Mouse (Mus musculus) CH12.LX (cell line): ENCODE data around the gene Ctnna3. TPM values are rescaled to one million over a fixed set of nuclear protein-coding genes. Genes with fewer than 3 reads are reported as not detected.

Experiments used
- DNase-seq: peaks from one replicate; pipeline ENCODE4 v3.0.0-alpha.2; 2013; ENCODE audit errors: extremely low read depth
- H3K27ac ChIP-seq: 2 replicates; pipeline ENCODE4 v1.5.1; 2012; ENCODE audit warnings: low read depth, mild to moderate bottlenecking, control low read depth, moderate library complexity; ENCODE audit not compliant: insufficient read depth
- H3K27me3 ChIP-seq: replicated peaks from 2 replicates; pipeline ENCODE3; 2012; ENCODE audit warnings: inconsistent platforms
- H3K36me3 ChIP-seq, 2 experiments: replicated peaks in 1 of 2; 2 replicates each; pipeline versions ENCODE3 to v1.6.1; 2012; ENCODE audit warnings: inconsistent platforms in 1 of 2, low read length in 1 of 2, mild to moderate bottlenecking in 1 of 2, mixed read lengths in 1 of 2, moderate library complexity in 1 of 2; ENCODE audit not compliant: control insufficient read depth in 1 of 2, insufficient read depth in 1 of 2
- H3K4me1 ChIP-seq, 2 experiments: 2 replicates each; pipeline ENCODE4 v1.6.1; 2012; ENCODE audit warnings: inconsistent platforms in 1 of 2, moderate library complexity in 1 of 2; ENCODE audit not compliant: insufficient read depth in 2 of 2, control insufficient read depth in 1 of 2
- H3K4me2 ChIP-seq: 2 replicates; pipeline ENCODE4 v1.6.1; 2012; ENCODE audit warnings: low read depth, mild to moderate bottlenecking, control low read depth; ENCODE audit not compliant: poor library complexity, insufficient read depth, severe bottlenecking
- H3K4me3 ChIP-seq, 3 experiments: fragments of 150-350 bp in 1 of 3; sonication (generic) in 1 of 3; replicated peaks in 1 of 3; 2 replicates each; pipeline versions ENCODE3 to v1.5.1; 2011 to 2012; ENCODE audit warnings: low read depth in 2 of 3, low read length in 2 of 3, mild to moderate bottlenecking in 2 of 3, moderate library complexity in 2 of 3, control low read depth in 1 of 3, improper control_type of control experiment in 1 of 3, inconsistent platforms in 1 of 3, mixed read lengths in 1 of 3; ENCODE audit not compliant: poor library complexity in 1 of 3
- H3K79me2 ChIP-seq: replicated peaks from 2 replicates; pipeline ENCODE4 v1.6.1; 2012; ENCODE audit warnings: mild to moderate bottlenecking, moderate library complexity; ENCODE audit not compliant: control insufficient read depth, poor library complexity, insufficient read depth, severe bottlenecking; ENCODE audit errors: extremely low read depth
- H3K9ac ChIP-seq: 2 replicates; pipeline ENCODE4 v1.6.1; 2012; ENCODE audit warnings: low read depth, mild to moderate bottlenecking, control low read depth, moderate library complexity; ENCODE audit not compliant: insufficient read depth
- H3K9me3 ChIP-seq: replicated peaks from 2 replicates; pipeline ENCODE3; 2012; ENCODE audit warnings: low read length, inconsistent platforms, mixed read lengths
- CHD1 ChIP-seq: IDR thresholded peaks from 2 replicates; pipeline ENCODE4 v1.6.1; 2012; ENCODE audit warnings: low read depth, low read length, improper control_type of control experiment, inconsistent platforms
- CHD2 ChIP-seq: IDR thresholded peaks from 2 replicates; pipeline ENCODE4 v1.6.1; 2011; ENCODE audit warnings: low read length, improper control_type of control experiment
- CTCF ChIP-seq, 2 experiments: IDR thresholded peaks in 1 of 2; conservative IDR thresholded peaks in 1 of 2; 2 replicates each; pipeline ENCODE4 v1.5.1; 2011 to 2012; ENCODE audit warnings: low read depth in 2 of 2, low read length in 2 of 2, improper control_type of control experiment in 1 of 2, inconsistent platforms in 1 of 2, mild to moderate bottlenecking in 1 of 2, moderate library complexity in 1 of 2
- ELF1 ChIP-seq: IDR thresholded peaks from 2 replicates; pipeline ENCODE4 v1.6.1; 2014; ENCODE audit warnings: low read depth, mild to moderate bottlenecking, inconsistent platforms, low read length, improper control_type of control experiment
- ETS1 ChIP-seq: conservative IDR thresholded peaks from 2 replicates; pipeline ENCODE4 v1.6.1; 2012; ENCODE audit warnings: low read depth, mild to moderate bottlenecking, inconsistent platforms, low read length, improper control_type of control experiment, moderate library complexity
- GABPA ChIP-seq: IDR thresholded peaks from 2 replicates; pipeline ENCODE4 v1.6.1; 2012; ENCODE audit warnings: low read depth, low read length, improper control_type of control experiment, inconsistent platforms; ENCODE audit not compliant: insufficient replicate concordance
- IRF4 ChIP-seq: IDR thresholded peaks from 2 replicates; pipeline ENCODE4 v1.6.1; 2014; ENCODE audit warnings: low read depth, mild to moderate bottlenecking, inconsistent platforms, low read length, improper control_type of control experiment
- JUN ChIP-seq: IDR thresholded peaks from 2 replicates; pipeline ENCODE4 v1.6.1; 2011; ENCODE audit warnings: low read depth, mild to moderate bottlenecking, low read length, improper control_type of control experiment, moderate library complexity; ENCODE audit not compliant: insufficient read depth
- KAT2A ChIP-seq: IDR thresholded peaks from 2 replicates; pipeline ENCODE4 v1.6.1; 2012; ENCODE audit warnings: low read length, improper control_type of control experiment, inconsistent platforms; ENCODE audit not compliant: insufficient replicate concordance
- MAFK ChIP-seq: IDR thresholded peaks from 2 replicates; pipeline ENCODE4 v1.6.1; 2011; ENCODE audit warnings: low read length, improper control_type of control experiment; ENCODE audit not compliant: insufficient replicate concordance
- MAZ ChIP-seq: IDR thresholded peaks from 2 replicates; pipeline ENCODE4 v1.6.1; 2012; ENCODE audit warnings: low read depth, mild to moderate bottlenecking, inconsistent platforms, low read length, improper control_type of control experiment, moderate library complexity
- MYC ChIP-seq: IDR thresholded peaks from 2 replicates; pipeline ENCODE4 v1.6.1; 2011; ENCODE audit warnings: low read depth, mild to moderate bottlenecking, improper control_type of control experiment, low read length
- NRF1 ChIP-seq: IDR thresholded peaks from 2 replicates; pipeline ENCODE4 v1.6.1; 2014; ENCODE audit warnings: low read depth, mild to moderate bottlenecking, inconsistent platforms, low read length, improper control_type of control experiment, moderate library complexity
- PAX5 ChIP-seq: IDR thresholded peaks from 2 replicates; pipeline ENCODE4 v1.6.1; 2012; ENCODE audit warnings: low read length, inconsistent platforms, mixed read lengths
- POLR2A ChIP-seq: IDR thresholded peaks from 2 replicates; pipeline ENCODE4 v1.6.1; 2011; ENCODE audit warnings: low read depth, mild to moderate bottlenecking, improper control_type of control experiment, low read length
- POLR2AphosphoS2 ChIP-seq: IDR thresholded peaks from 2 replicates; pipeline ENCODE4 v1.6.1; 2011; ENCODE audit warnings: low read depth, low read length, improper control_type of control experiment
- RAD21 ChIP-seq: IDR thresholded peaks from 2 replicates; pipeline ENCODE4 v1.6.1; 2011; ENCODE audit warnings: low read depth, mild to moderate bottlenecking, low read length, improper control_type of control experiment, moderate library complexity
- SIN3A ChIP-seq: IDR thresholded peaks from 2 replicates; pipeline ENCODE4 v1.6.1; 2012; ENCODE audit warnings: low read length, improper control_type of control experiment, inconsistent platforms
- SMC3 ChIP-seq: IDR thresholded peaks from 2 replicates; pipeline ENCODE4 v1.6.1; 2011; ENCODE audit warnings: low read depth, low read length, improper control_type of control experiment
- UBTF ChIP-seq: IDR thresholded peaks from 2 replicates; pipeline ENCODE4 v1.6.1; 2012; ENCODE audit warnings: low read depth, mild to moderate bottlenecking, inconsistent platforms, low read length, improper control_type of control experiment, moderate library complexity
- USF1 ChIP-seq: IDR thresholded peaks from 2 replicates; pipeline ENCODE4 v1.6.1; 2014; ENCODE audit warnings: low read depth, mild to moderate bottlenecking, inconsistent platforms, low read length, improper control_type of control experiment
- USF2 ChIP-seq: conservative IDR thresholded peaks from 2 replicates; pipeline ENCODE4 v1.6.1; 2011; ENCODE audit warnings: low read depth, low read length, improper control_type of control experiment
- ZC3H11A ChIP-seq: IDR thresholded peaks from 2 replicates; pipeline ENCODE4 v1.6.1; 2012; ENCODE audit warnings: low read depth, mild to moderate bottlenecking, inconsistent platforms, low read length, improper control_type of control experiment
- ZKSCAN1 ChIP-seq: IDR thresholded peaks from 2 replicates; pipeline ENCODE4 v1.6.1; 2012; ENCODE audit warnings: low read depth, inconsistent platforms, low read length, improper control_type of control experiment, borderline replicate concordance
- ZMIZ1 ChIP-seq: IDR thresholded peaks from 2 replicates; pipeline ENCODE4 v1.6.1; 2012; ENCODE audit warnings: low read depth, mild to moderate bottlenecking, inconsistent platforms, low read length, improper control_type of control experiment
- ZNF384 ChIP-seq: IDR thresholded peaks from 2 replicates; pipeline ENCODE4 v1.6.1; 2012; ENCODE audit warnings: low read depth, low read length, improper control_type of control experiment, inconsistent platforms
- dilution Hi-C: fragments of 300-500 bp; cut with MboI; formaldehyde crosslinking; loops from 2 replicates; pipeline ENCODE4 v1.14.3; 2020; ENCODE audit warnings: low sequenced_read_pairs; ENCODE audit not compliant: extremely low pct_unique_long_range_greater_than_20kb, extremely low pct_ligation_motif_present
- in situ Hi-C: fragments of 300-500 bp; cut with MboI; formaldehyde crosslinking; loops from 3 replicates; pipeline ENCODE4 v1.14.3; 2019; ENCODE audit warnings: low sequenced_read_pairs, low pct_ligation_motif_present, low pct_unique_long_range_greater_than_20kb, mixed read lengths
- polyA plus RNA-seq: library from polyadenylated mRNA; unstranded; fragments of >175 nt; gene quantifications from 2 replicates; pipeline ENCODE4 v1.2.1, GENCODE M21; 2012; ENCODE audit warnings: low read depth; ENCODE audit not compliant: insufficient read length
- total RNA-seq, 2 experiments: library from RNA; depleted of rRNA; stranded (reverse); fragments of 300-350 nt in 1 of 2; fragments of >200 nt in 1 of 2; gene quantifications; 2 replicates each; pipeline ENCODE4 v1.2.3; 2012 to 2014

Gene Ctnna3
- total and polyA plus RNA-seq, 3 experiments: 0.09 TPM; not detected in 2

- in situ Hi-C loops (no loop called here), dilution Hi-C loops (no loop called here)
- H3K36me3 ChIP-seq: no peaks in the 10 kb centered on the region
- TF ChIP-seq USF2: no peak
- TF ChIP-seq ZKSCAN1: no peak
- no peak for TF ChIP-seq ZNF384
- no peak for TF ChIP-seq PAX5
- no peak for TF ChIP-seq GABPA
- no peak for TF ChIP-seq JUN
- TF ChIP-seq POLR2AphosphoS2: no peak
- TF ChIP-seq MAZ: no peak
- TF ChIP-seq ELF1: no peak
- no peak for TF ChIP-seq SIN3A
- TF ChIP-seq CTCF (conservative IDR thresholded peaks at IDR 0.05 in 1 of 2, IDR thresholded peaks at IDR 0.05 in 1 of 2; ENCODE audit: low read depth in 2 of 2, low read length in 2 of 2): no peak
- no peak for TF ChIP-seq SMC3
- no peak for TF ChIP-seq ZMIZ1
- no peak for TF ChIP-seq UBTF
- no peak for TF ChIP-seq ETS1
- TF ChIP-seq CHD2: no peak
- TF ChIP-seq USF1: no peak
- H3K9me3 ChIP-seq: peaks cover 75% of the 10 kb centered on the region
- no peak overlapping the region for H3K4me3 ChIP-seq
- no peaks in the 10 kb centered on the region for H3K27me3 ChIP-seq
- no peak overlapping the region for H3K27ac ChIP-seq
- no peak overlapping the region for H3K9ac ChIP-seq
- no peak for DNase-seq
- no peaks in the 10 kb centered on the region for H3K4me1 ChIP-seq
- H3K79me2 ChIP-seq: no peaks in the 10 kb centered on the region
- H3K4me2 ChIP-seq: no peak overlapping the region
Observed at GRCm38 (mm10) chr10:64135481-64135880, 705.6 kb downstream of the Ctnna3 start.

GRCm38 (mm10) chr10:64146511-64146910 lies 716.6 kb downstream of the Ctnna3 start:
- Histone ChIP-seq H3K36me3 (no peaks in the 10 kb centered on the region), H3K27me3 (no peaks in the 10 kb centered on the region), H3K4me2 (no peak overlapping the region), H3K27ac (no peak overlapping the region), H3K4me1 (no peaks in the 10 kb centered on the region), H3K4me3 (no peak overlapping the region), H3K79me2 (no peaks in the 10 kb centered on the region), H3K9me3 (peaks cover 38% of the 10 kb centered on the region), H3K9ac (no peak overlapping the region)
- dilution Hi-C loops: no loop called here
- TF ChIP-seq CTCF (conservative IDR thresholded peaks at IDR 0.05 in 1 of 2, IDR thresholded peaks at IDR 0.05 in 1 of 2; ENCODE audit: low read depth in 2 of 2, low read length in 2 of 2) (no peak), MYC (no peak), MAFK (no peak), JUN (no peak), CHD2 (no peak), IRF4 (no peak), RAD21 (no peak), ZMIZ1 (no peak), NRF1 (no peak), ZKSCAN1 (no peak), CHD1 (no peak), ZC3H11A (no peak), ZNF384 (no peak), POLR2A (no peak), KAT2A (no peak), SMC3 (no peak)
- in situ Hi-C loops: no loop called here
- no peak for DNase-seq
